Mouse (Mus musculus) erythroblast, embryonic 14.5 days (primary cell): ENCODE measurements at regions not wholly inside any gene's neighbourhood (a gene's known extent, or its start where the extent isn't known, plus 50 kb on each side); places are given as distances from the start of the nearest gene placed in this dataset.

ENCODE experiments used
- H3K27me3 ChIP-seq: 2 replicates; pipeline ENCODE4 v1.6.1; 2012; ENCODE audit warnings: inconsistent platforms; ENCODE audit not compliant: control insufficient read depth
- H3K36me3 ChIP-seq: 2 replicates; pipeline ENCODE4 v1.6.1; 2012; ENCODE audit warnings: mild to moderate bottlenecking, inconsistent platforms; ENCODE audit not compliant: control insufficient read depth
- H3K4me1 ChIP-seq: 2 replicates; pipeline ENCODE4 v1.6.1; 2012; ENCODE audit warnings: inconsistent platforms; ENCODE audit not compliant: control insufficient read depth
- H3K4me3 ChIP-seq: replicated peaks from 2 replicates; pipeline ENCODE3; 2012; ENCODE audit warnings: moderate library complexity, mild to moderate bottlenecking, inconsistent platforms
- H3K9me3 ChIP-seq: 2 replicates; pipeline ENCODE4 v1.6.1; 2012; ENCODE audit warnings: low read length, inconsistent platforms, mixed read lengths; ENCODE audit not compliant: control insufficient read depth
- GATA1 ChIP-seq: IDR thresholded peaks from 2 replicates; pipeline ENCODE4 v1.6.1; 2012; ENCODE audit warnings: low read length, inconsistent platforms, mixed read lengths
- TAL1 ChIP-seq: IDR thresholded peaks from 3 replicates; pipeline ENCODE4 v1.6.1; 2012; ENCODE audit warnings: low read length, inconsistent platforms, mixed read lengths

DNA sequence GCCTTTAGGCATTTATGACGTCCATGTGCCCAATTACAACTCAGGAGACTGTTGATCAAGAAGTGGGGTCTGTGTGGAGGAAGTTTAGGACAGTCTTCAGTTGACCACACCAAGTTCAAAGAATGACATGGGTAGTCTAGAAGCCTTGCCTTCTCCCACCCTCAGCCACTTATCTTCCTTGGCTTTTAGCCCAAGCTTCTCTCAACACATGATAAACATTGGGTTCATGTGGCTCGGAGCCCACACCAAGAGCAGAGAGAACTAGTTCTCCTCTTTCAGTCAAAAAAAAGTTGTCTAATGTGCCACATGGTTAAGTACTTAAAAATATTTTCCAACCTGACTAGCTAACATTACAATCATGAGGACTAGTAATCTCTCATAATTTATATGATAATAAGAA, 55.0 kb upstream of the Frem1 start:
- H3K27me3 ChIP-seq = no peaks in the 10 kb centered on the region
- H3K9me3 ChIP-seq = no peaks in the 10 kb centered on the region
- no peaks in the 10 kb centered on the region for H3K36me3 ChIP-seq
- H3K4me1 ChIP-seq = no peaks in the 10 kb centered on the region
- TF ChIP-seq TAL1 (no peak), GATA1 (no peak)
- no peak overlapping the region for H3K4me3 ChIP-seq

DNA sequence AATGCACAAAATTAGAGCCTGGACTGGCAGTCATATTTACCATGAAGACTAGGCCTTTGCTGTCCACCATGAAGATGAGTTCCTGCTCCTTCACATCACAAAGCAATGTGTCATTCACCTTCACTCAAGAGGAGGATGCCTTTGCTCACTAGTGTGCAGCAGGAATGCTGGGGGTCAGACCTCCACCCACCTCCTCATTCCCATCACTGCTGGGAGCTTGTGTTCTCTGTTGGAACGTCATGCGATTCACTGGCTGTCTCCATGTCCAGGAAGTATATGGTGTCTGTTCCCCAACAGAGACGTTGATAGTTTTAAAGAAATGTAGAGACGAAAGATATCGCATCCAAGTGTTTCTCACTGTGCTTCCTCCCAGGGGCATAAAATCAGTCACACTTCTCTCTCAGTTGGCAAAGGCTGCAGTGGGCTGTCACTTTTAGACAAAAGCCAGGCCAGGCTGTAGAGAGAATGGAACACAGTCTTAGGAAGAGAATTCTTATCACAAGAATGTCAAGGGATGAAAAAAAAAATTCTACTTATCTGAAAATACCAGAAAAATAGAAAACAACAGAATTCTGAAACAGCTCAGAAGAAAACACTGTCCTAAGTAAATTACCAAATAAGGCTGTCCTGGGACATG, 52.0 kb upstream of the Frem1 start:
- Histone ChIP-seq H3K9me3 (no peaks in the 10 kb centered on the region), H3K36me3 (no peaks in the 10 kb centered on the region), H3K4me1 (no peaks in the 10 kb centered on the region), H3K27me3 (no peaks in the 10 kb centered on the region), H3K4me3 (no peak overlapping the region)
- TF ChIP-seq TAL1 = no peak
- no peak for TF ChIP-seq GATA1

DNA sequence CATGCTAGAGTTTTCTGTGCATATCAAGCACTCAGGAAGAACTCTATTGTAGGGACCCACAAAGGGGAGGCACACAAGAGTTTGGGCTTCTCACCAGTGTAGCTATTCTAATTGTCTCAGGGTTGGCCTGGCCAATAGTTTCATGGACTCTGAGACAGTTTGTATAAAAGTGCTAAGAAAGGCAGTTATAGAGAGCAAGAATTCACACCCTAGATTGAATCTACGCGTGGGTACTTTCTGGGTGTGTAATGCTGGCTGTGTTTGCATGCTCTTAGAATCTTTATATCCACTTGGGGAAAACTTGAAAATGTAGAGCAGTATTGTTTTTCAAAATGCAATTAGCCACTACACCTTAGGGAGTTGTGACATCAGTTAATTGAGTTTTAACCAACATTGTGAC, 50.8 kb upstream of the Frem1 start:
- Histone ChIP-seq H3K9me3 (no peaks in the 10 kb centered on the region), H3K36me3 (no peaks in the 10 kb centered on the region), H3K27me3 (no peaks in the 10 kb centered on the region), H3K4me3 (no peak overlapping the region), H3K4me1 (no peaks in the 10 kb centered on the region)
- TF ChIP-seq GATA1 (no peak), TAL1 (no peak)

DNA sequence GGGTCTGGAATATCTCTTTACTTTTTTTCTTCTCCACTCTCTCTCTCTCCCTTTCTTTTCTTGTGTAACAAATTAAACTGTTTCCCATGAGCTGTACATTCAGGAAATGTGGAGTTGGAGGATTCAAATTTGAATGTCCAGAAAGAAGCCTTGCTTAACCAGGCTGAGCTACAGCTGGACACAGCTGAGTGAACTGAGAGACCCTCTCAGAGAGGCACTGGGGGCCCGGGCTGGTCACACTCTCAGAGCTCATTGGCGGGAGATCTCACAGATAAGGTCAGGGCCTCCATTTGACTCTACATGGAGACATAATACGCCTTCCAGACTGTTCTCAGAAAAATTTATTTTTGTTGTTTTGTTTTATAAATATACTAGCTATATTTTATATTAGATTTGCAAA, 49.9 kb upstream of the Frem1 start:
- H3K36me3 ChIP-seq = no peaks in the 10 kb centered on the region
- no peaks in the 10 kb centered on the region for H3K9me3 ChIP-seq
- no peak overlapping the region for H3K4me3 ChIP-seq
- H3K27me3 ChIP-seq = no peaks in the 10 kb centered on the region
- TF ChIP-seq TAL1 (no peak), GATA1 (peak; percentile 9; the same call in 1 of the 2 replicates)
- H3K4me1 ChIP-seq = no peaks in the 10 kb centered on the region
